Mouse (Mus musculus) ES-Bruce4 (cell line): ENCODE measurements around the gene Sec24c. TPM values are rescaled to one million over a fixed set of nuclear protein-coding genes. Genes with fewer than 3 reads are reported as not detected.

Source experiments
- H3K27ac ChIP-seq: 2 replicates; pipeline ENCODE4 v1.5.1; 2012; ENCODE audit warnings: low read length, inconsistent platforms; ENCODE audit not compliant: insufficient read depth
- H3K27me3 ChIP-seq: 2 replicates; pipeline ENCODE4 v1.6.1; 2012; ENCODE audit warnings: mild to moderate bottlenecking, low read length, inconsistent platforms; ENCODE audit not compliant: control insufficient read depth, poor library complexity, insufficient read depth, severe bottlenecking
- H3K36me3 ChIP-seq: 2 replicates; pipeline ENCODE4 v1.6.1; 2012; ENCODE audit warnings: inconsistent platforms, mild to moderate bottlenecking, low read length, moderate library complexity; ENCODE audit not compliant: control insufficient read depth, poor library complexity, insufficient read depth, severe bottlenecking
- H3K4me1 ChIP-seq: one replicate; pipeline ENCODE4 v1.8.1; 2011; ENCODE audit warnings: low read length; ENCODE audit not compliant: control insufficient read depth, insufficient read depth
- H3K4me3 ChIP-seq: 2 replicates; pipeline ENCODE4 v1.5.1; 2011; ENCODE audit warnings: low read depth, mild to moderate bottlenecking, low read length
- H3K9ac ChIP-seq: 2 replicates; pipeline ENCODE4 v1.6.1; 2012; ENCODE audit warnings: low read depth, mild to moderate bottlenecking, inconsistent platforms; ENCODE audit not compliant: poor library complexity, severe bottlenecking
- H3K9me3 ChIP-seq: replicated peaks from 2 replicates; pipeline ENCODE4 v1.6.1; 2012; ENCODE audit warnings: mild to moderate bottlenecking, low read length, inconsistent platforms; ENCODE audit not compliant: control insufficient read depth, poor library complexity, insufficient read depth, severe bottlenecking
- CTCF ChIP-seq: IDR thresholded peaks from one replicate; pipeline ENCODE4 v1.8.1; 2011; ENCODE audit warnings: low read depth, low read length
- EP300 ChIP-seq: IDR thresholded peaks from 2 replicates; pipeline ENCODE4 v1.6.1; 2011; ENCODE audit warnings: low read depth, low read length; ENCODE audit not compliant: insufficient read depth
- POLR2A ChIP-seq: IDR thresholded peaks from one replicate; pipeline ENCODE4 v1.8.1; 2011; ENCODE audit warnings: low read length; ENCODE audit not compliant: insufficient read depth
- polyA plus RNA-seq: library from polyadenylated mRNA; stranded (reverse); fragments of >200 nt; gene quantifications from 2 replicates; pipeline ENCODE4 v1.2.4, GENCODE M21; 2011; ENCODE audit warnings: low read depth; ENCODE audit not compliant: missing spikeins, insufficient read depth, insufficient read length

Sec24c gene
- polyA plus RNA-seq, 1 experiment: 133 TPM

DNA sequence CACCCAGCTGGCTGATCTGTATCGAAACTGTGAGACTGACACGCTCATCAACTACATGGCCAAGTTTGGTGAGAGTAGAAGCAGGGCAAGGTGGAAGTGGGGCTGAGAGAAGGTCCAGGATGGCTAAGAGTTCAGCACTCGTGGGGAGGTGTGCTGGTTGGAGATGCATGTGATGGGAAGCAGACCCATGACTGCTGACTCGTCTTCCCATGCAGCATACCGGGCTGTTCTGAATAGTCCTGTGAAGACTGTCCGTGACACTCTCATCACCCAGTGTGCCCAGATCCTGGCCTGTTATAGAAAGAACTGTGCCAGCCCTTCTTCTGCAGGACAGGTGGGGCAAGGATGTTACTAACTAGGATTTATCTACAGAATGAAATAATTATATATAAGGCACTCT is 17.7 kb downstream of the Sec24c start:
- Histone ChIP-seq H3K36me3 (peaks cover 51% of the 10 kb centered on the region), H3K27me3 (no peaks in the 10 kb centered on the region), H3K4me1 (no peaks in the 10 kb centered on the region), H3K27ac (no peak overlapping the region), H3K4me3 (no peak overlapping the region), H3K9me3 (no peaks in the 10 kb centered on the region), H3K9ac (no peak overlapping the region)
- no peak for TF ChIP-seq CTCF
- no peak for TF ChIP-seq POLR2A
- TF ChIP-seq EP300: no peak

DNA sequence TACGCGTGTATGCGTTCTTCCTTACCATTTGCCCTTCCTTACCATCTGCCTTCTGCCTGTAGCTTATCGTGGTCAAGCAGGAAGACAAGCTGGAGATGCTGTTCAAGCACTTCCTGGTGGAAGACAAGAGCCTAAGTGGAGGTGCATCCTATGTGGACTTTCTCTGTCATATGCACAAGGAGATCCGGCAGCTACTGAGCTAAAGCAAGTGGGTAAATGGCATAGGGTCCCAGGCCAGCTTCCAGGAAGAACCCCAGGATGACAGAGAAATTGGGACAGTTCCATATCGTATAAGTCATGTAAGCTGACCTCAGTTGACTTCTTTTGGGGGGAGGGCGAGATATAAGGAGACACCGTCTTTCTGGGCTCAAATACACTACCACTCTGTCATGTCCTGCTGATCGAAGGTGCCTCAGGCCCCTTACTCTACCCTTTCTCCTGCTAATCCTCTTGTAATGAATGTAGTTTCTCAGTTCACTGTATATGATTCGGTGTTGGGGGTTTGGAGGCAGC is 19.5 kb downstream of the Sec24c start:
- no peaks in the 10 kb centered on the region for H3K4me1 ChIP-seq
- no peak overlapping the region for H3K4me3 ChIP-seq
- H3K9me3 ChIP-seq: no peaks in the 10 kb centered on the region
- peaks cover 38% of the 10 kb centered on the region for H3K36me3 ChIP-seq
- no peaks in the 10 kb centered on the region for H3K27me3 ChIP-seq
- TF ChIP-seq CTCF (no peak), POLR2A (no peak), EP300 (no peak)
- no peak overlapping the region for H3K27ac ChIP-seq
- no peak overlapping the region for H3K9ac ChIP-seq

DNA sequence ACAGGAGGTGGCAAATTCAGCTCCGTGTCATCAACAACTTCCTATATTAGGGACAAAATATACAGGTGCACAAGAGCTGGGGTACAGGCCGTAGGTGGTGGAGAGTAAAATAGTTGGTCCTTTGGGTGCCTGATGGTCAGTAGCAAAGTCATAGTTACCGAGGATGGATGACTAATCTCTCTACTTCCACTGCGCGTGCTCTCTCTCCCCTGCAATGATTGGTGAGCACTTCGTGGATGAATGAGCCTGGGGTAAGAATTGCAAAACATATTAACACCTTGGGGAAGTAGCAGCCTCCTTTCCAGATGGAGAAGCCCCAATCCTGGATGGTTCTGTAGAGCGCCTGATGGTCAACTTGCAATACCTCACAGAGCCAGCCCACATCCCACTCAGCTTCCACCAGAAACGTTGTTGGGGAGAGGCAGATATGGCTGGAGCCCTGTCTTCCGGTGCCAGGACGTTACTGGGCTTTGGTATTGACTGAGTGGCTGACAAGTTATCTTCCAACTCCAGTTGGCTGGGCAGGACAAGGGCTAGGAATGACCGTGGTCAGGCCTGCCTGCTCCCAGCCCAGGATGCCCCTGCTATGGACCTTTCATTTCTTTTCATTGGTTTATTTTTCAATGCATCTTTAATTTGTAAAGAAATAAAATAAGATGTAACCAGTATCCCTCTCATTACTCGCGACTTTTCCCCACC is 20.2 kb downstream of the Sec24c start:
- H3K36me3 ChIP-seq: peaks cover 33% of the 10 kb centered on the region

DNA sequence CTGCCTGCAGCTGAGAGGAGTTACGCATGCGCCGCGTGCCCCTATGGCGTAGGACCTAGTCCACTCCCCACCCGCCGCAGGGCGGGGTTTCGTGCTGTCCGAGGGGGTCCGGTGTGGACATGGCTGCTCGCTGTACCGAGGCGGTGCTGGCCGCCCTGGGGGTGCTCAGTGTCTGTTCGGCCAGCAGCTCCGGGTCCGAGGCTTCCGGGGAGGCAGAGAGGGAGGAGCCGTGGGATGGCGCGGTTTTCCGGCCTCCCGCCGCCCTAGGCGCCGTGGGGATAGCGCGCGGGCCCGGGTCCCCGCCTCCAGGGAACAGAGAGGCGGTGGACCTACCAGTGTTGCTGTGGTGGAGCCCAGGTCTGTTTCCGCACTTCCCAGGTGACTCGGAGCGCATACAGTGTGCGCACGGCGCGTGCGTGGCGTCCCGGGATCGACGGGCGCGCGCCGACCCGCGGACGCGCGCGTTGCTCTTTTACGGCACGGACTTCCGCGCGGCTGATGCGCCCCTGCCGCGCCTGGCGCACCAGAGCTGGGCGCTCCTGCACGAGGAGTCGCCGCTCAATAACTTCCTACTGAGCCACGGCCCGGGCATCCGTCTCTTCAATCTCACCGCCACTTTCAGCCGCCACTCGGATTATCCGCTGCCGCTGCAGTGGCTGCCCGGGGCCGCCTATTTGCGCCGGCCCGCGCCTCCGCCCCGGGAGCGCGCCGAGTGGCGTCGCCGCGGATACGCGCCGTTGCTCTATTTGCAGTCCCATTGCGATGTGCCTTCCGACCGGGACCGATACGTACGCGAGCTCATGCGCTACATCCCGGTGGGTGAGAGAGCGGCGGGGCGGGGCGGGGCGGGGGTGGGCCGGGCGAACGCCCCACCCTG is 21.0 kb downstream of the Sec24c start, which contains the start of gene Fut11:
Fut11 (plus strand) TSS at position 85 of the 877 bp plus-strand sequence.
- Histone ChIP-seq H3K9ac (peak within 1 kb of the TSS; percentile 47), H3K36me3 (peaks cover 25% of the 10 kb centered on the region), H3K4me3 (peak within 1 kb of the TSS; percentile 60), H3K27ac (peak within 1 kb of the TSS; percentile 44), H3K27me3 (no peaks in the 10 kb centered on the region), H3K4me1 (no peaks in the 10 kb centered on the region), H3K9me3 (no peaks in the 10 kb centered on the region)
- no peak for TF ChIP-seq EP300

More for the DNA sequence above, 20.2 kb downstream of the Sec24c start:
- TF ChIP-seq POLR2A (no peak), CTCF (no peak), EP300 (no peak)
- peak overlapping the region; percentile 60 for H3K4me3 ChIP-seq
- no peaks in the 10 kb centered on the region for H3K9me3 ChIP-seq
- no peaks in the 10 kb centered on the region for H3K27me3 ChIP-seq
- peak overlapping the region; percentile 47 for H3K9ac ChIP-seq
- H3K27ac ChIP-seq: no peak overlapping the region
- no peaks in the 10 kb centered on the region for H3K4me1 ChIP-seq

DNA sequence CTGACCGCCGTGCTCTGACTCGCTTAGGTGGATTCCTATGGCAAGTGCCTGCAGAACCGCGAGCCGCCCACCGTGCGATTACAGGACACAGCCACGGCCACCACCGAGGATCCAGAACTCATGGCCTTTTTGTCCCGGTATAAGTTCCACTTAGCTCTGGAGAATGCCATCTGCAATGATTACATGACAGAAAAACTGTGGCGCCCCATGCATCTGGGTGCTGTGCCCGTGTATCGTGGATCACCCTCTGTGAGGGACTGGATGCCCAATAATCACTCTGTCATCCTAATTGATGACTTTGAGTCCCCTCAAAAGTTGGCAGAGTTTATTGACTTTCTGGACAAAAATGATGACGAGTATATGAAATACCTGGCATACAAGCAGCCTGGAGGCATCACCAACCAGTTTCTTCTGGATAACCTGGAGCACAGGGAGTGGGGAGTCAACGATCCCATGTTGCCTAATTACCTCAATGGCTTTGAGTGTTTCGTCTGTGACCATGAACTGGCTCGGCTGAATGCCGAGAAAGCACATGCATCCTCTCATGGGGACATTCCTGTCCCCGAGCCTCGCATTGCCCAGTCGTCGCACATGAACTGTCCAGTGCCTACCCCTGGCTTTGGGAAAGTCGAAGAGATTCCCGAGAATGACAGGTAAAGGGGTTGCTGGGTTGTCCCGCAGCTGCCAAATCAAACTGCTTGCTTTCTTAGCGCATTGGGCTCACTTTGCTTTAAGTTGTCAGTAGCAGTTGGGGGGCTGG is 21.8 kb downstream of the Sec24c start:
- Histone ChIP-seq H3K27me3 (no peaks in the 10 kb centered on the region), H3K4me1 (peaks cover 2% of the 10 kb centered on the region), H3K36me3 (peaks cover 24% of the 10 kb centered on the region), H3K9ac (peak overlapping the region; percentile 47), H3K27ac (no peak overlapping the region), H3K9me3 (no peaks in the 10 kb centered on the region), H3K4me3 (peak overlapping the region; percentile 60)
- TF ChIP-seq EP300 (no peak), CTCF (no peak), POLR2A (no peak)
